Mouse (Mus musculus) inflammation-experienced regulatory T-cells, adult 6 months (primary cell): Measurements from ENCODE around the gene Olfr371. TPM values are rescaled to one million over a fixed set of nuclear protein-coding genes. Genes with fewer than 3 reads are reported as not detected.

Experiments used
- ATAC-seq: one replicate; pipeline ENCODE4 v1.8.0; 2017
- polyA plus RNA-seq, 3 experiments: library from polyadenylated mRNA; unstranded; fragments of 100-300 nt; shearing (Covaris generic); gene quantifications; one replicate each; pipeline ENCODE4 v1.2.1; 2017

The Olfr371 gene
- polyA plus RNA-seq = not detected

- ATAC-seq = no peak
Observed at GRCm38 (mm10) chr8:85225688-85226087, at the start of gene Olfr371. Olfr371 (plus strand) TSS chr8:85225988.

DNA sequence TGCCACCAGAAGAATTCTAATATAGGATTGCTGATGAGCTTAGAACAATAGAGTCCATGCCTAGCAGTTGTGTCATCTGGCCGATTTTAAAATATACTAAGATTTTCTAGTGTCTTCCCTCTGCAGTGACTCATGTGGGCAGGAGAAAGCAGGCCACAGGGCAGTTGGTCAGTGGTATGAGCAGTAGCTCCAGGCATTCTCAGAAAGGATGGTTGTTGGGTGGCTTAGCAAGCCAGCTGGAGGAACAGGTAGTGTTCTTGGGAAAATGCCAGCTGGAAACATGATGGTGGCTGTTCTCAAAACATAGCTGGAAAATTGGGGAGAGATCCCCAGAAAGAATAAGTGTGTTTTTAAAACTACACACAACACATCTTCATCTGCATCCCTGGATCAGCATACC is 33.4 kb upstream of the Olfr371 start:
- ATAC-seq = no peak

- ATAC-seq = no peak
Observed at GRCm38 (mm10) chr8:85220220-85220619, 5.6 kb upstream of the Olfr371 start.

GRCm38 (mm10) chr8:85220992-85221391 is 4.8 kb upstream of the Olfr371 start:
- ATAC-seq = no peak

- ATAC-seq = no peak
Observed at GRCm38 (mm10) chr8:85227297-85227696, 1.5 kb downstream of the Olfr371 start.

Other genes starting within 250 kb of the Olfr371 start
- gene Junb, start 247.3 kb upstream of the Olfr371 start, polyA plus RNA-seq = 10 to 100 TPM; 28.1 to 33.6 (median 33.1) TPM
- gene Hook2, start 235.4 kb upstream of the Olfr371 start, polyA plus RNA-seq = 1 to 10 TPM; 2.2 to 4.9 (median 4.6) TPM
- gene Best2, start 211.5 kb upstream of the Olfr371 start, polyA plus RNA-seq = not detected
- 10 to 100 TPM; 50.0 to 67.9 (median 60.7) TPM for gene Asna1, start 200.7 kb upstream of the Olfr371 start, polyA plus RNA-seq
- 10 to 100 TPM; 17.8 to 31.0 (median 24.1) TPM for gene Trir, start 199.2 kb upstream of the Olfr371 start, polyA plus RNA-seq
- gene Tnpo2, start 189.1 kb upstream of the Olfr371 start, polyA plus RNA-seq = 10 to 100 TPM; 13.8 to 18.7 (median 16.5) TPM
- gene Fbxw9, start 165.9 kb upstream of the Olfr371 start, polyA plus RNA-seq = 1 to 10 TPM; 2.3 to 4.8 (median 2.9) TPM
- 1 to 10 TPM in 2 of 3 experiments, not detected in 1; 1.9 to 3.3 TPM for gene Gm5741, start 158.0 kb upstream of the Olfr371 start, polyA plus RNA-seq
- 10 to 100 TPM; 29.3 to 40.4 (median 39.3) TPM for gene Dhps, start 154.2 kb upstream of the Olfr371 start, polyA plus RNA-seq
- gene Wdr83os, start 145.2 kb upstream of the Olfr371 start, polyA plus RNA-seq = 100 to 1,000 TPM; 114 to 166 (median 129) TPM
- gene Wdr83, start 144.7 kb upstream of the Olfr371 start, polyA plus RNA-seq = 10 to 100 TPM; 34.8 to 44.2 (median 38.5) TPM
- 10 to 100 TPM; 80.8 to 94.7 (median 83.8) TPM for gene Man2b1, start 142.7 kb upstream of the Olfr371 start, polyA plus RNA-seq
- gene Zfp791, start 102.9 kb upstream of the Olfr371 start, polyA plus RNA-seq = under 1 TPM in 1 of 3 experiments, not detected in 2; 0.15 TPM
- gene Cks1brt, start 74.1 kb upstream of the Olfr371 start, polyA plus RNA-seq = under 1 TPM in 1 of 3 experiments, not detected in 2; 0.21 TPM
- gene Orc6, start 73.6 kb downstream of the Olfr371 start, polyA plus RNA-seq = 100 to 1,000 TPM in 1 of 3 experiments, 10 to 100 TPM in 2; 36.0 to 103 (median 39.3) TPM
- 100 to 1,000 TPM in 2 of 3 experiments, 10 to 100 TPM in 1; 96.6 to 143 (median 113) TPM for gene Vps35, start 73.8 kb downstream of the Olfr371 start, polyA plus RNA-seq
- gene Mylk3, start 160.4 kb downstream of the Olfr371 start, polyA plus RNA-seq = not detected
- 10 to 100 TPM; 76.4 to 84.3 (median 77.7) TPM for gene 4921524J17Rik, start 206.8 kb downstream of the Olfr371 start, polyA plus RNA-seq